Mouse (Mus musculus) embryonic fibroblast, embryonic 13.5 days (primary cell): Measurements from ENCODE around the gene Gm14862.

ENCODE experiments used
- CTCF ChIP-seq: IDR thresholded peaks from 2 replicates; pipeline ENCODE4 v1.5.1; 2011; ENCODE audit warnings: mild to moderate bottlenecking, control low read depth, low read length, moderate library complexity, borderline replicate concordance; ENCODE audit not compliant: insufficient read depth
- POLR2A ChIP-seq: IDR thresholded peaks from 2 replicates; pipeline ENCODE4 v1.6.1; 2011; ENCODE audit warnings: low read depth, mild to moderate bottlenecking, control low read depth, low read length, moderate library complexity

GRCm38 (mm10) chrX:9303455-9303854 is 46.8 kb upstream of the Gm14862 start:
- TF ChIP-seq POLR2A (no peak), CTCF (no peak)
